Mouse (Mus musculus): Measurements from ENCODE around the gene Noct.

The Noct gene

GRCm38 (mm10) chr3:51234752-51235055 lies 10.5 kb downstream of the Noct start:
- TF ChIP-seq POU5F1 (IDR thresholded peaks at IDR 0.05; ENCODE audit: borderline replicate concordance, low read length) (no peak), CTCF (conservative IDR thresholded peaks at IDR 0.05; ENCODE audit: low read length) (no peak), NANOG (IDR thresholded peaks at IDR 0.05; ENCODE audit: borderline replicate concordance, low read length) (no peak)
- peaks cover 38% of the 10 kb centered on the region for H3K36me3 ChIP-seq (ENCODE audit: insufficient read depth, low read length)
- no peaks in the 10 kb centered on the region for H3K9me3 ChIP-seq (ENCODE audit: low read length)
- peaks cover 93% of the 10 kb centered on the region for H3K4me1 ChIP-seq (replicated peaks; ENCODE audit: low read depth, low read length)
- 0 out of 2 replicates have a peak overlapping the region, but pooled peaks have one; percentile 26 for H3K4me3 ChIP-seq (replicated peaks; ENCODE audit: low read length)
- H3K27me3 ChIP-seq (ENCODE audit: insufficient read depth, low read length): no peaks in the 10 kb centered on the region

- H3K4me1 ChIP-seq (replicated peaks; ENCODE audit: low read depth, low read length): peaks cover 58% of the 10 kb centered on the region
- no peaks in the 10 kb centered on the region for H3K27me3 ChIP-seq (ENCODE audit: insufficient read depth, low read length)
- H3K36me3 ChIP-seq (ENCODE audit: insufficient read depth, low read length): peaks cover 13% of the 10 kb centered on the region
- H3K9me3 ChIP-seq (ENCODE audit: low read length): no peaks in the 10 kb centered on the region
- no peak for TF ChIP-seq NANOG (IDR thresholded peaks at IDR 0.05; ENCODE audit: borderline replicate concordance, low read length)
- no peak for TF ChIP-seq POU5F1 (IDR thresholded peaks at IDR 0.05; ENCODE audit: borderline replicate concordance, low read length)
- no peak for TF ChIP-seq CTCF (conservative IDR thresholded peaks at IDR 0.05; ENCODE audit: low read length)
- no peak overlapping the region for H3K4me3 ChIP-seq (replicated peaks; ENCODE audit: low read length)
These were observed 14.3 kb downstream of the Noct start for GRCm38 (mm10) chr3:51238515-51238914.

GRCm38 (mm10) chr3:51239541-51239940 lies 15.3 kb downstream of the Noct start:
- no peak for TF ChIP-seq CTCF (conservative IDR thresholded peaks at IDR 0.05; ENCODE audit: low read length)
- H3K4me1 ChIP-seq (replicated peaks; ENCODE audit: low read depth, low read length): peaks cover 48% of the 10 kb centered on the region
- H3K9me3 ChIP-seq (ENCODE audit: low read length): no peaks in the 10 kb centered on the region
- no peaks in the 10 kb centered on the region for H3K27me3 ChIP-seq (ENCODE audit: insufficient read depth, low read length)
- H3K4me3 ChIP-seq (replicated peaks; ENCODE audit: low read length): no peak overlapping the region
- peaks cover 10% of the 10 kb centered on the region for H3K36me3 ChIP-seq (ENCODE audit: insufficient read depth, low read length)

GRCm38 (mm10) chr3:51247704-51248103 lies 23.5 kb downstream of the Noct start:
- Histone ChIP-seq H3K36me3 (ENCODE audit: insufficient read depth, low read length) (peaks cover 70% of the 10 kb centered on the region), H3K27me3 (ENCODE audit: insufficient read depth, low read length) (no peaks in the 10 kb centered on the region), H3K9me3 (ENCODE audit: low read length) (no peaks in the 10 kb centered on the region), H3K4me3 (replicated peaks; ENCODE audit: low read length) (peak overlapping the region; percentile 66), H3K4me1 (replicated peaks; ENCODE audit: low read depth, low read length) (peaks cover 72% of the 10 kb centered on the region)
- TF ChIP-seq NANOG (IDR thresholded peaks at IDR 0.05; ENCODE audit: borderline replicate concordance, low read length) (no peak), POU5F1 (IDR thresholded peaks at IDR 0.05; ENCODE audit: borderline replicate concordance, low read length) (no peak), CTCF (conservative IDR thresholded peaks at IDR 0.05; ENCODE audit: low read length) (no peak)

GRCm38 (mm10) chr3:51248600-51248999 lies 24.4 kb downstream of the Noct start:
- peaks cover 81% of the 10 kb centered on the region for H3K4me1 ChIP-seq (replicated peaks; ENCODE audit: low read depth, low read length)
- H3K36me3 ChIP-seq (ENCODE audit: insufficient read depth, low read length): peaks cover 79% of the 10 kb centered on the region
- no peak overlapping the region for H3K4me3 ChIP-seq (replicated peaks; ENCODE audit: low read length)
- H3K9me3 ChIP-seq (ENCODE audit: low read length): no peaks in the 10 kb centered on the region
- H3K27me3 ChIP-seq (ENCODE audit: insufficient read depth, low read length): no peaks in the 10 kb centered on the region
- no peak for TF ChIP-seq NANOG (IDR thresholded peaks at IDR 0.05; ENCODE audit: borderline replicate concordance, low read length)
- no peak for TF ChIP-seq POU5F1 (IDR thresholded peaks at IDR 0.05; ENCODE audit: borderline replicate concordance, low read length)
- no peak for TF ChIP-seq CTCF (conservative IDR thresholded peaks at IDR 0.05; ENCODE audit: low read length)

GRCm38 (mm10) chr3:51249460-51249859 lies 25.2 kb downstream of the Noct start:
- no peak for TF ChIP-seq POU5F1 (IDR thresholded peaks at IDR 0.05; ENCODE audit: borderline replicate concordance, low read length)
- TF ChIP-seq NANOG (IDR thresholded peaks at IDR 0.05; ENCODE audit: borderline replicate concordance, low read length): no peak
- TF ChIP-seq CTCF (conservative IDR thresholded peaks at IDR 0.05; ENCODE audit: low read length): no peak
- H3K36me3 ChIP-seq (ENCODE audit: insufficient read depth, low read length): peaks cover 88% of the 10 kb centered on the region
- H3K27me3 ChIP-seq (ENCODE audit: insufficient read depth, low read length): no peaks in the 10 kb centered on the region
- H3K4me1 ChIP-seq (replicated peaks; ENCODE audit: low read depth, low read length): peaks cover 83% of the 10 kb centered on the region
- no peaks in the 10 kb centered on the region for H3K9me3 ChIP-seq (ENCODE audit: low read length)
- peak overlapping the region; percentile 29; the same call in 1 of the 2 replicates for H3K4me3 ChIP-seq (replicated peaks; ENCODE audit: low read length)

- no peaks in the 10 kb centered on the region for H3K9me3 ChIP-seq (ENCODE audit: low read length)
- H3K36me3 ChIP-seq (ENCODE audit: insufficient read depth, low read length): peaks cover 92% of the 10 kb centered on the region
- H3K27me3 ChIP-seq (ENCODE audit: insufficient read depth, low read length): no peaks in the 10 kb centered on the region
- TF ChIP-seq POU5F1 (IDR thresholded peaks at IDR 0.05; ENCODE audit: borderline replicate concordance, low read length): no peak
- no peak for TF ChIP-seq CTCF (conservative IDR thresholded peaks at IDR 0.05; ENCODE audit: low read length)
- no peak for TF ChIP-seq NANOG (IDR thresholded peaks at IDR 0.05; ENCODE audit: borderline replicate concordance, low read length)
- peaks cover 83% of the 10 kb centered on the region for H3K4me1 ChIP-seq (replicated peaks; ENCODE audit: low read depth, low read length)
- peak overlapping the region; percentile 29; the same call in 1 of the 2 replicates for H3K4me3 ChIP-seq (replicated peaks; ENCODE audit: low read length)
These were observed 25.6 kb downstream of the Noct start for GRCm38 (mm10) chr3:51249866-51250265.

- peaks cover 94% of the 10 kb centered on the region for H3K36me3 ChIP-seq (ENCODE audit: insufficient read depth, low read length)
- H3K27me3 ChIP-seq (ENCODE audit: insufficient read depth, low read length): no peaks in the 10 kb centered on the region
- no peak overlapping the region for H3K4me3 ChIP-seq (replicated peaks; ENCODE audit: low read length)
- no peak for TF ChIP-seq CTCF (conservative IDR thresholded peaks at IDR 0.05; ENCODE audit: low read length)
- no peak for TF ChIP-seq NANOG (IDR thresholded peaks at IDR 0.05; ENCODE audit: borderline replicate concordance, low read length)
- no peak for TF ChIP-seq POU5F1 (IDR thresholded peaks at IDR 0.05; ENCODE audit: borderline replicate concordance, low read length)
- no peaks in the 10 kb centered on the region for H3K9me3 ChIP-seq (ENCODE audit: low read length)
- peaks cover 77% of the 10 kb centered on the region for H3K4me1 ChIP-seq (replicated peaks; ENCODE audit: low read depth, low read length)
These were observed 26.8 kb downstream of the Noct start for GRCm38 (mm10) chr3:51251057-51251456.

- no peak overlapping the region for H3K4me3 ChIP-seq (replicated peaks; ENCODE audit: low read length)
- peaks cover 77% of the 10 kb centered on the region for H3K4me1 ChIP-seq (replicated peaks; ENCODE audit: low read depth, low read length)
- H3K36me3 ChIP-seq (ENCODE audit: insufficient read depth, low read length): peaks cover 99% of the 10 kb centered on the region
- H3K27me3 ChIP-seq (ENCODE audit: insufficient read depth, low read length): no peaks in the 10 kb centered on the region
- H3K9me3 ChIP-seq (ENCODE audit: low read length): no peaks in the 10 kb centered on the region
- TF ChIP-seq CTCF (conservative IDR thresholded peaks at IDR 0.05; ENCODE audit: low read length) (no peak), POU5F1 (IDR thresholded peaks at IDR 0.05; ENCODE audit: borderline replicate concordance, low read length) (no peak), NANOG (IDR thresholded peaks at IDR 0.05; ENCODE audit: borderline replicate concordance, low read length) (no peak)
These were observed 28.0 kb downstream of the Noct start for GRCm38 (mm10) chr3:51252223-51252622.
